Mouse (Mus musculus) induced T-regulatory cell, adult 2 months (primary cell): ENCODE data around the gene Igf1r.
A peak's percentile ranks its signal among the peaks of the same experiment; 100 is the strongest.
"Not testable (repeated sequence)": the region's sequence is repeated elsewhere in the genome, so short reads cannot be mapped to it uniquely, and the experiment has no call there.

Source experiments
- DNase-seq: peaks from one replicate; pipeline ENCODE4 v3.0.0-alpha.2; 2012; ENCODE audit warnings: low read depth

The Igf1r gene

DNA sequence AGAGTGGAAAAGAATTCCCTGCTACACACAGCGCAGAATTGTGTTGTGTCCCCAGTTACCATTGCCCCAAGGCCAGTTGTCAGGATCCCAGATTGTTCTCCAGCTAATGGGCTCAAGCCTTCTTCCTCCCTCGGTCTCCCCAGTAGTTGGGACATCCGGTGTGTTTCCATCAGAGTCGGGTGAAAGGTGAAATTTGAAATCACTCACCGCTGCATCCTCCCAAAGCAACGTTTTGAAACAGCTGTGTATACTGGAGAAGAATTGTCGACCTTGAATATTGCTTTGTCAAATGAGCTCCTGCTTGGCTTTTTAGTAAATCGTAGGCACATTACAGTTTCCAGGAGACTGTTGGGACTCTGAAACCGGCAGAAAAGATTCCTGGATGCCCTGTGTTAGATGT is 322.3 kb downstream of the Igf1r start:
- DNase-seq, result peak; percentile 69

DNA sequence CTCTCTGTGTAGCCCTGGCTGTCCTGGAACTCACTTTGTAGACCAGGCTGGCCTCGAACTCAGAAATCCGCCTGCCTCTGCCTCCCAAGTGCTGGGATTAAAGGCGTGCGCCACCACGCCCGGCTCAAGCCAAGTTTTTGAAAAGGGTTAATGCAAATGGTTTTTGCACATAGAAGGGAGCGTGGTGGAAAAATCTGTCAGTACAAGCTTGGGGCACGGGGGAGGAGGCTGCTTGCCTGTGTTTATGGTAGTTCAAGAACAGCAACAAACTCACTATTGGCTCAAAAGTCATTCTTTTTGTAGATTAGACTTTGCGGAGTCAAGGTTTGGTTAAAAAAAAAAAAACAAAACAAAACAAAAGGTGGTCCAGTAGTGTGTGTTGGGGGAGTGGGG is 322.8 kb downstream of the Igf1r start:
- not testable (repeated sequence) for DNase-seq

DNA sequence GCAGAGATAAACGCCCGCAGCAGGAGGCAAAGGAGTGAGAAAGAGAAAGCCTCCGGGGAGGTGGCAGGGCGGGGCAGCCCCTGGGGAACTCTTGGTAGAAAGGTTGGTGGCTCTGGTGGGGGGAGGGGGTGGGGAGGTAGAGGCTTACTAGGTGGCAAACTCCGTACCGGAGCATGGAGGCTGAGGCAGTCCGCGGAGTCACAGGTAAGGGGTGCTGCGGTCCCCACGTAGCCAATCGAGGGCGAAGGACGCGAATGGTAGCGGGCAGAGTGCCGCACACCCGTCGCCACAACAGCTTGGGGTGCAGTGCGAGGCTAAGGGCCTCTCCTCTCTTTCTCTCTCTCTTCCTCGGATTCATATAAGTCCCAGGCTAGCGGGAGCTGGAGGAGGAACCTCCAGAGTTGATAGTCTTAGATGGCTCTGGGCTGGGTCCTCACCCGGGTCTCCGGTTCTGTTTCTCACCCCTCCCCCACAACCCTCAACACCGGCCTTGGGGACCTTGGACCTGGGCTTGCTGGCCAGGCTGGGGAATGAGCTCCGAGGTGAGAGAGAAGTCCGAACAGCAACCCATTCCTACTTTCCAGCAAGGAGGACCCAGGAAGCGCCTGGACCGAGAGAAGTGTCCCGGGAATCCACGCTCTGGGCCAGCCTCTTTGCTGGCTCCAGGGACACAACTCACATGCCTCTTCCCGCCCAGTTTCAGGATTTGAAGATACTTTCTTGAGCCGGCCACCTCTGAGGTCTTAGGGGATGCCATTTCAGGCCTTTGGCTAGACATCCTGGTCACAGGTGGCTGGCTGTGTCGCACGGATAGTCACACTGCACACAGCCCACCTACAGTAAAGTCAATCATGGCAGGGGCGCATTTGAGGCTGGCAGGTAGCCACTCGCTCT is 323.5 kb downstream of the Igf1r start:
- DNase-seq, result peak; percentile 95

DNA sequence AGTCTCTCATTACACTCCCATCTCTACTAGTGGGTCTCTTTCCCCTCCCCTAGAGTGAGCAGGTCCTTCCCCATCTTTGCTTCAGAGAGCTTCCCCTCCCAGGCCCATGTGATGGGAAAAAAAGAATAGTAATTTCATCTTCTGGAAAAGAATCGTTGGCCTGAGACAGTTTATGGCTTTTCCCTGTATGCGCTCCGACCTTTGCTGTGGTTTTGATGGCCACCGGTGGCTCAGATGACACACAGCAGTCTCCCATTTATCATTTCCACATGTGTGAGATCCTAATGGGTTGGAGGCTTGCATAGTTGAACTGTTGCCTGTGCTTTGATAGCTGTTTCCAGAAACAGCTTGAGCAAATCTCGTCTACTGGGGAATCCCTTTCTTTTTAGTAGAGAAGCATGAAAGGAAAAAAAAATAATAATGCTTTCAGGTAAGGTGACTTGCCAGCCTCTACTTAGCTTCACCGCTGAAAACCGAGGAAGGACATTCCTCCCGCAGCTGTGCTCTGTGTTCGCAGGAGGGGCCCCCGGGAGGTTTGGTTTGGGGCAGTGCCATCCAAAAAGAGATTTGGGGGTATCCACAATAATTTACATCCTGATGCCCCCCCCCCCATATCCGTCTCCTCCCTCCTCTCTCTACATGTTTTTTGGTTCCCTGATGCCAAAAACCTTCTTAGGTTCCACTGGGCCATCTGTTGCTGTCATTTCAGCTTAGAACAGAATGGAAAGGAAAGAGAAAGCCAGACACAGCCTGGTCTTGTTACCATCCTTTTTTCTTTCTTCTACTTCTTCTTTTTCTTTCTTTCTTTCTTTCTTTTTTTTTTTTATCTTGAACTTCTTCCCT is 324.6 kb downstream of the Igf1r start:
- peak; percentile 77 for DNase-seq

DNA sequence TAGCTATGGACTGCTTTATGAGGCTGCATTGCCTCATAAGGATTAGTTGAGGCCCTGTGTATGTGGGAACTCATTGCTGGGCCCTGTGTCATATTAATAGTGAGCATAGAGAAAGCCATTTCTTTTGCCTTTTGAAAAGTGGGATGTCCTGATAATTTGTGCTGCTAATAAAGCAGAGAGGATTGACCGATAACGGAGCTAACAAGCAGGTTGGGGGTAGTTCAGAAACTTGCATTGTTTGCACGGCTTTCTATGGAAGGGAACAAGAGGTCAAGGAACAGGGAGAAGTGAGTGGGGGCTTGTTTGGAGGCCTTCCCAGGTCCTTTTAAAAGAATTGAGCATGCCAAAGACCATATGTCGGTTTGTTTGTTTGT is 325.3 kb downstream of the Igf1r start:
- DNase-seq, result peak; percentile 75

DNA sequence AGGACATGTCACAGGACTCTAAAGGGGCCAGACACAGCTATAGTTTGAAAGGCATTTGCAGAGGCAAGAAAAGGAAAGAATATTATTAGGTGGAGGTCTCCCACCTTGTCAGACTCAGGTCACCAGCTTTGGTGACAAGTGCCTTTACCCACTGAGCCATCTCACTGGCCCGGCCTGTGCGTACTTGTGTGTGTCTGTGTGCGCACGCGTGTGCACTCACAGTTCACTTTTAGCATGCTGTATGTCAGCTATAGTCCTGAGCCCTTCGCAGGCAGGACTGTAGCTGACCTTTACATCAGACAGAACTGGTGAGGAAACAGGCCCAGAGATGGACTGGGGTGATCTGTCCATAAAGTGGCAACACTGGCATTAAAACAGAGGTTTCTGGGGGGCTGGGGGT is 325.8 kb downstream of the Igf1r start:
- no peak for DNase-seq

DNA sequence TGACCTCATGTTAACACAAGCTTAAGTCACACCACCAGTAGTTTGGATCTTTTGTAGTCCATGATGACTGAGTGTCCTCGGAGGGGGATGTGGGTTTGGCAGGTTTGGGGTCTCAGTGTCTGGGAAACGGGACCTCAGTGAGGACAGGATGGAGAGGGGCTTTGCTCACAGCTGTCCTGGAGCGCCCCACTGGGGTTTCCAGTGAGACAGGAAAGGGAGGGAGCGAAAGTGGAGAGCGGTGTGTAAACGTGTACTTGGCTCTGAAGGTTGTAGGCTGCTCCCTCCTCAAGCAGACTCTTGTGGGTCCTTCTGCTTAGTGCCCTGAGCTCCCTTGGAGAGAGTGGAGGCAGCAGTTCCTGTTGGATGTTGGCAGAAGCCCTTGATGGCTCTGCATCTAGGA is 326.3 kb downstream of the Igf1r start:
- peak; percentile 87 for DNase-seq

DNA sequence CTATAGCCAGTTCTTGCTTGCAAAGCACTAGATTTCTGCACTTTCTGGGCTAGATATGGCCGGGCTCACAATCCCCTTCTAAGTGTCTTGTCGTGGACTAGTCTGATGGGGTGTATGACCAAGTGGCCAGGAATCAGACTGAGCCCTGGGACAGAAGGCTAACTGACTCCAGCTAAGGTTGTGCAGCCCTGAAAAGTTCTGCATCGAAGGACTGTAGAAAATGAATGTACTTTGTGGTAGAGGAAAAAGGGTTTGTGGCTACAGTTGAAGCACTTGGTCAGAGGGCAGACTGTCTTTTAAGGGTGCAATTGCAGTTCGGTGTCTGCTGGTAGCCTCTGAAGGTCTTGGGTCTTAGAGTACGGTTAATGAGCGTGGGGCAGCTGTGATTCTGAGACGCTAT is 326.9 kb downstream of the Igf1r start:
- DNase-seq, result peak; percentile 72

DNA sequence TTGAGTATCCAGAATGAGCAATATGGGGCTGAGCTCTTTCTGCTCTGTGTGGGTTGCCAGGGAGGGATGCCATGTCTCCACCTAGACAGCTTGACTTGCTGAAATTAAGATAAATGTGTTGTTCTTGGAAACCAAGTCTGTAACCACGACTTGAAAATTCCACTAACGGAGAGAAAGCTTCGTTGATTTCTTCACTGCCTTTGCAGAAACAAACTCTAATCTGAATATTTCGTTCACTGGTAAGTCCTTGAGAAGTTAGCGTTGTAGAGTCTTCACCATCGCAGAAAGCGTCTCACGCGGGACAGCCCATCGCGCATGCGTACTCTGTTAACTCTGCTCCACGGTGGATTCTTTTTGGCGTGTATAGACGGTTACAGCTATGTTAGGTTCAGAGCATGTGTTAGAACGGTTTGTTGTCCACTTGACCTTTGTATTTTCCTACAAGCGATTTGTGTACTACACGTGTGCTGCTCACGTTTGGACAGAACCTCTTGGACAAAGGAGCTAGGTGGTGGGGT is 327.8 kb downstream of the Igf1r start:
- peak; percentile 93 for DNase-seq

DNA sequence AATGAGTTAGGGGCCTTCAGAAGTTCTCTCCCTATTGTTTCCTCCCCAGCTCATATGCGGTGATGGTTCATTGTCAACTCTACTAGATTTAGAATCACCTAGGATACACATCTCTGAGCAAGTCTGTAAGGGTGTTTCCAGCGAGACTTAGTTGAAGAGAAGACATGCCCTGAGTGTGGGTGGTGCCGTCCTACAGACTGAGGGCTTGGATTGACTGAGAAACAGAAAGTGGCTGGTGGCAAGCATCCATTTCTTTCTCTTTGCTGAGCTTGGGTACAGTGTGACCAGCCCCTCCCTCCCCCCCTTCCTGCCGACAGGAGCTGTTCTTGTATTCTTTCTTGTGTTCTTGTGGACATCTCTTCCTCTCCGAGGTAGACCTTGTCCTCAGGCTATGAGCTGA is 328.7 kb downstream of the Igf1r start:
- DNase-seq, result peak; percentile 92

DNA sequence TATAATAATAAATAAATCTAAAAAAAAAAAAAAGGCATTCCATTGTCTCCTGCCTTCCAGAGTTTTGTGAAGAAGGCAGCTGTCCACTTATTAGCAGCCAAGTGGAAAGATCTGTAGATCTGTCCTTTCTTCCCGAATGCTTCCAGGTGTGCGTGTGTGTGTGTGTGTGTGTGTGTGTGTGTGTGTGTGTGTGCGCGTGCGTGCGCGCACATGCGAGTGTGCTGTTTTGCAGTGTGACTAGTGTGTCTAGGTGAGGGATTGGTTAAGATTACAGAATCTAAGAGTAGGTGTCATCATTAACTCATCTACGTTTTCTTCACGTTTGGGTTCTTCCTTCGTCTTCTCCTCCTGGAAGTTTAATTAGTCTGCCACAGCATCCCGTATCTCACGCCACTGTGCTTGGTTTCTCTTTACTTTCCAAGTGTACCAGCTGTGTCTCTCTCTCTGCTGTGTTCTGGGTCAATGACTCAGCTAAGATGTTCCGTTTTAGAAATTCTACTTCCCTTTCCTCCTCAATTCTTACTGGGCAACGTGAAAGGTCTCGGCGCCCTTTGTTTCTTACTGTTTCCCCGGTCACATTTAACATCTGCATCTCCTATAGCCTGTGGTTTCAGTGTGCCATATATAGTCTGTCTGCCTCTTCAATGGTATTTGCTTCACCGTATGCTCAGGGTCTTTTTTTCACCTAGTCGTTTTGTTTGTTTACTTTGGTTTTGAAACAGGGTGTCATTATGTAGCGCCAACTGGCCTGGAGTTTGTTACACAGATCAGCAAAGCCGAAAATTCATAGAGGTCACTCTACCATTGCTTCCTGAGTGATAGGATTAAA is 329.9 kb downstream of the Igf1r start:
- peak; percentile 92 for DNase-seq

DNA sequence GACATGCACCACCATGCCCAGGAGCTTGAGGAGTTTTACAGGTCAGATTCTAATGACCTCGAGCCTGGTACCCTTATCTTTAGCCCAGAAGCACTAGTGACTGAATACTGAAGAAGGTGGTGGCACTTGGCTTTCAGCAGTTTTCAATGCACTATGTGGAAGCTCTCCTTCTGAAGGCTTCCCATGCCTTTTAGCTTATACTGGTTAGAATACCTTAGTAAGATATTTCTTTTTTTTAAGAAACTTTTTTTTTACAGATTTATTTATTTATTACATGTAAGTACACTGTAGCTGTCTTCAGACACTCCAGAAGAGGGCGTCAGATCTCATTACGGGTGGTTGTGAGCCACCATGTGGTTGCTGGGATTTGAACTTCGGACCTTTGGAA is 330.5 kb downstream of the Igf1r start:
- not testable (repeated sequence) for DNase-seq
